Mouse (Mus musculus) MEL (cell line): ENCODE results near the gene Fscn1.

Source experiments
- CTCF ChIP-seq, 3 experiments: IDR thresholded peaks in 2 of 3; conservative IDR thresholded peaks in 1 of 3; 2 replicates each; pipeline ENCODE4 v1.5.1; 2011 to 2012; ENCODE audit warnings: low read length in 3 of 3, low read depth in 2 of 3, mild to moderate bottlenecking in 2 of 3, improper control_type of control experiment in 1 of 3, inconsistent platforms in 1 of 3, mixed read lengths in 1 of 3, moderate library complexity in 1 of 3; ENCODE audit not compliant: control insufficient read depth in 1 of 3, insufficient read depth in 1 of 3, poor library complexity in 1 of 3, severe bottlenecking in 1 of 3
- ELF1 ChIP-seq: IDR thresholded peaks from 2 replicates; pipeline ENCODE4 v1.6.1; 2014; ENCODE audit warnings: low read depth, mild to moderate bottlenecking, inconsistent platforms, low read length, improper control_type of control experiment, moderate library complexity
- EP300 ChIP-seq, 2 experiments: IDR thresholded peaks; 2 replicates each; pipeline ENCODE4 v1.6.1; 2011; ENCODE audit warnings: improper control_type of control experiment in 2 of 2, low read length in 2 of 2, low read depth in 1 of 2, mild to moderate bottlenecking in 1 of 2
- GABPA ChIP-seq: IDR thresholded peaks from 2 replicates; pipeline ENCODE4 v1.6.1; 2012; ENCODE audit warnings: low read depth, mild to moderate bottlenecking, inconsistent platforms, low read length, improper control_type of control experiment, moderate library complexity
- HCFC1 ChIP-seq: IDR thresholded peaks from 2 replicates; pipeline ENCODE4 v1.6.1; 2012; ENCODE audit warnings: low read depth, mild to moderate bottlenecking, inconsistent platforms, low read length, improper control_type of control experiment, moderate library complexity
- MAX ChIP-seq: IDR thresholded peaks from 2 replicates; pipeline ENCODE4 v1.6.1; 2011; ENCODE audit warnings: low read length, improper control_type of control experiment
- POLR2A ChIP-seq, 2 experiments: IDR thresholded peaks; 2 replicates each; pipeline ENCODE4 v1.6.1; 2011 to 2012; ENCODE audit warnings: low read length in 2 of 2, mild to moderate bottlenecking in 2 of 2, control low read depth in 1 of 2, improper control_type of control experiment in 1 of 2, low read depth in 1 of 2, moderate library complexity in 1 of 2; ENCODE audit not compliant: control insufficient read depth in 1 of 2, insufficient read depth in 1 of 2, poor library complexity in 1 of 2
- TCF12 ChIP-seq: IDR thresholded peaks from 2 replicates; pipeline ENCODE4 v1.6.1; 2014; ENCODE audit warnings: low read depth, mild to moderate bottlenecking, inconsistent platforms, low read length, improper control_type of control experiment, moderate library complexity
- USF1 ChIP-seq: IDR thresholded peaks from 2 replicates; pipeline ENCODE4 v1.6.1; 2014; ENCODE audit warnings: low read depth, mild to moderate bottlenecking, inconsistent platforms, low read length, improper control_type of control experiment, moderate library complexity
- USF2 ChIP-seq, 2 experiments: IDR thresholded peaks; 2 replicates each; pipeline ENCODE4 v1.6.1; 2011 to 2012; ENCODE audit warnings: improper control_type of control experiment in 2 of 2, low read length in 2 of 2, borderline replicate concordance in 1 of 2, inconsistent platforms in 1 of 2, low read depth in 1 of 2, mild to moderate bottlenecking in 1 of 2; ENCODE audit not compliant: insufficient read depth in 1 of 2

- TF ChIP-seq CTCF (IDR thresholded peaks at IDR 0.05 in 2 of 3, conservative IDR thresholded peaks at IDR 0.05 in 1 of 3; ENCODE audit: control insufficient read depth in 1 of 3, insufficient read depth in 1 of 3, low read depth in 2 of 3, low read length in 3 of 3, poor library complexity in 1 of 3, severe bottlenecking in 1 of 3) (no peak), HCFC1 (no peak), EP300 (IDR thresholded peaks at IDR 0.05; ENCODE audit: low read depth in 1 of 2, low read length in 2 of 2) (no peak), MAX (no peak), USF2 (IDR thresholded peaks at IDR 0.05; ENCODE audit: borderline replicate concordance in 1 of 2, insufficient read depth in 1 of 2, low read depth in 1 of 2, low read length in 2 of 2) (no peak), USF1 (no peak), ELF1 (no peak), GABPA (no peak), POLR2A (IDR thresholded peaks at IDR 0.05; ENCODE audit: control insufficient read depth in 1 of 2, insufficient read depth in 1 of 2, low read depth in 1 of 2, low read length in 2 of 2, poor library complexity in 1 of 2) (no peak), TCF12 (no peak)
These were observed 39.9 kb downstream of the Fscn1 start for GRCm38 (mm10) chr5:143000091-143000490.
